Mouse (Mus musculus) testis, adult 2 months (tissue): Measurements from ENCODE around the gene Gm7995. TPM values are rescaled to one million over a fixed set of nuclear protein-coding genes. Genes with fewer than 3 reads are reported as not detected.
"Not testable (repeated sequence)": the region's sequence is repeated elsewhere in the genome, so short reads cannot be mapped to it uniquely, and the experiment has no call there.

Source experiments
- H3K27ac ChIP-seq: fragments of 200-500 bp; 2 replicates; pipeline ENCODE4 v1.5.1; 2012; ENCODE audit warnings: low read depth, low read length; ENCODE audit not compliant: control insufficient read depth, insufficient read depth
- H3K27me3 ChIP-seq: fragments of 200-500 bp; 2 replicates; pipeline ENCODE4 v1.6.1; 2012; ENCODE audit warnings: mild to moderate bottlenecking, low read length, moderate library complexity; ENCODE audit not compliant: control insufficient read depth, insufficient read depth
- H3K36me3 ChIP-seq: fragments of 200-500 bp; 2 replicates; pipeline ENCODE4 v1.6.1; 2012; ENCODE audit warnings: mild to moderate bottlenecking, low read length; ENCODE audit not compliant: control insufficient read depth, insufficient read depth
- H3K4me1 ChIP-seq: fragments of 200-500 bp; 2 replicates; pipeline ENCODE4 v1.6.1; 2012; ENCODE audit warnings: low read length; ENCODE audit not compliant: control insufficient read depth, insufficient read depth
- H3K4me3 ChIP-seq: fragments of 200-500 bp; 2 replicates; pipeline ENCODE4 v1.5.1; 2012; ENCODE audit warnings: low read depth, mild to moderate bottlenecking, low read length, moderate library complexity, mixed read lengths; ENCODE audit not compliant: control insufficient read depth
- polyA plus RNA-seq: library from polyadenylated mRNA; depleted of rRNA; stranded (reverse); fragments of >200 nt; gene quantifications from 2 replicates; pipeline ENCODE4 v1.2.3, GENCODE M21; 2012; rRNA removed

The Gm7995 gene
- 0.54 and 0.78 TPM in 2 replicates for polyA plus RNA-seq

DNA sequence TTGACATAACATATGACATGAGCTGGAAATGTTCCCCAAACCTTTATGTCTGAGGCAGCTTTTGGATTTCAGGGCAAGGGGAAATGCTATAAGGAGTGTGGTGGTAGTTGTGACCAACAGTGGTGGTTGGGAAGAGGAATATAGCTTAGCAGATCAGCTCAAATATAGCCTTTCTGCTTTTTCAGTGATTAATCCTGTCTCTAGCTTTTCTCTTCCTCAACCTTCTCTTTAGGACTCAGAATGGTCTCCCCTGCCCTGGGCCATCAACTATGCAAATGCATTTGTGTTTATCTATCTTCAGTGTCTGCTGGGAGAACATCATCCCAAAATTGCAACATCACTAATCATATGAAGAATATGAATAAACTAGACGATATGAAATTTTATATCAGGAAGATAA lies at the start of gene Gm7995:
Gm7995 (plus strand) TSS at position 301 of the 400 bp plus-strand sequence.
- not testable (repeated sequence) for H3K4me1 ChIP-seq, H3K27ac ChIP-seq, H3K36me3 ChIP-seq, H3K27me3 ChIP-seq, H3K4me3 ChIP-seq

DNA sequence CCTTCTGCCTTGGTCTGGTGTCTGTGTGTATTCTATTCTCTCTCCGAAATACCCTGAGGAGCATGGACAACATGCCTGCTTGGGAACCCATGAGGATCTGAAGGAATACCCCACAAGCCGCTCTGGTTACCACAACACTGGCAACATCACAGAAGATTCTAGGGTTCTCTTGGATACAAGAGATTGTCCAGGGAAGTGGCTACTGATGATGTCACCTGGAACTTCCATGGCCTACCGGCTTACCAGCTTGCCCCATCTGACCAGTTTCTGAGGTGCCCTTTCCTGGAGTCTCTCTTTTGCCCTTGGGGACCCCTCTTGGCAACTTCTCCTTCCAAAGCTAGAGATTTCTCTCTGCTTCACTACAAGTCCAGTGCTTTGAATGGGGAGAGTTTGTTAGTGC lies 12.8 kb upstream of the Gm7995 start, which contains the start of gene Gm9611:
Gm9611 (minus strand) TSS at position 101 of the 400 bp plus-strand sequence.
- not testable (repeated sequence) for H3K4me1 ChIP-seq, H3K27me3 ChIP-seq

More for the DNA sequence above, 12.8 kb upstream of the Gm7995 start, which contains the start of gene Gm9611:
- not testable (repeated sequence) for H3K36me3 ChIP-seq, H3K4me3 ChIP-seq, H3K27ac ChIP-seq

Other genes with a start within 250 kb of the Gm7995 start
- 0.12 TPM in 1 of 2 replicates, not detected in the other for gene Gm7951, start 192.8 kb upstream of the Gm7995 start, polyA plus RNA-seq
- gene Gm17027, start 147.6 kb upstream of the Gm7995 start, polyA plus RNA-seq: 0.12 and 0.31 TPM in 2 replicates
- gene Gm3573, start 119.4 kb upstream of the Gm7995 start, polyA plus RNA-seq: 3.4 and 3.6 TPM in 2 replicates
- gene Gm17026, start 50.2 kb upstream of the Gm7995 start, polyA plus RNA-seq: 0.40 and 0.64 TPM in 2 replicates
- gene Gm9611, start 12.9 kb upstream of the Gm7995 start, polyA plus RNA-seq: 0.51 and 1.8 TPM in 2 replicates
- 0.21 and 0.36 TPM in 2 replicates for gene Gm8005, start 129.5 kb downstream of the Gm7995 start, polyA plus RNA-seq
- gene Gm8011, start 153.7 kb downstream of the Gm7995 start, polyA plus RNA-seq: 0.54 and 0.77 TPM in 2 replicates
- 0.13 and 0.21 TPM in 2 replicates for gene Gm8020, start 192.1 kb downstream of the Gm7995 start, polyA plus RNA-seq
- gene Gm8024, start 214.1 kb downstream of the Gm7995 start, polyA plus RNA-seq: 0.23 and 0.88 TPM in 2 replicates